Mouse (Mus musculus) gastrocnemius, adult 18-20 months (tissue): ENCODE results near the gene Exosc1. TPM values are rescaled to one million over a fixed set of nuclear protein-coding genes. Genes with fewer than 3 reads are reported as not detected.

Source experiments
- DNase-seq: peaks from one replicate; pipeline ENCODE4 v3.0.0; 2021; ENCODE audit warnings: low spot score
- total RNA-seq, 2 experiments: library from RNA; stranded (reverse); gene quantifications; 2 replicates each; pipeline ENCODE4 v1.2.3; 2021

Gene Exosc1
- total RNA-seq, 2 experiments from 2014 or later = 19.9 to 20.1 TPM

GRCm38 (mm10) chr19:41881842-41882241, 51.4 kb downstream of the Exosc1 start:
- DNase-seq = no peak

- no peak for DNase-seq
These were observed 58.9 kb downstream of the Exosc1 start for GRCm38 (mm10) chr19:41874356-41874755.

Other genes starting within 250 kb of the Exosc1 start
- 1 to 10 TPM in 1 of 2 experiments, under 1 TPM in 1; 0.50 to 1.2 TPM for gene Slit1, start 189.8 kb downstream of the Exosc1 start, total RNA-seq
- gene Arhgap19, start 131.4 kb downstream of the Exosc1 start, total RNA-seq = 1 to 10 TPM; 8.0 to 8.1 TPM
- gene Frat1, start 103.5 kb downstream of the Exosc1 start, total RNA-seq = 1 to 10 TPM; 3.5 to 6.2 TPM
- gene Frat2, start 85.3 kb downstream of the Exosc1 start, total RNA-seq = 10 to 100 TPM in 1 of 2 experiments, 1 to 10 TPM in 1; 6.6 to 12.4 TPM
- 10 to 100 TPM; 31.0 to 31.2 TPM for gene Rrp12, start 37.2 kb downstream of the Exosc1 start, total RNA-seq
- 10 to 100 TPM; 15.0 to 26.3 TPM for gene Pgam1, start 21.5 kb downstream of the Exosc1 start, total RNA-seq
- 10 to 100 TPM; 17.4 to 20.2 TPM for gene Zdhhc16, start 57 bp upstream of the Exosc1 start, total RNA-seq
- 1 to 10 TPM; 8.7 to 9.7 TPM for gene Mms19, start 47.7 kb upstream of the Exosc1 start, total RNA-seq
- gene Ubtd1, start 48.3 kb upstream of the Exosc1 start, total RNA-seq = 10 to 100 TPM; 15.5 to 17.3 TPM
- gene Ankrd2, start 102.6 kb upstream of the Exosc1 start, total RNA-seq = 100 to 1,000 TPM; 180 to 360 TPM
- 1 to 10 TPM; 2.8 to 4.2 TPM for gene Hoga1, start 112.2 kb upstream of the Exosc1 start, total RNA-seq
- under 1 TPM; 0.48 to 0.85 TPM for gene 4933411K16Rik, start 118.8 kb upstream of the Exosc1 start, total RNA-seq
- gene Morn4, start 152.9 kb upstream of the Exosc1 start, total RNA-seq = 1 to 10 TPM; 4.0 to 4.5 TPM
- gene Pi4k2a, start 157.0 kb upstream of the Exosc1 start, total RNA-seq = 10 to 100 TPM; 13.0 to 13.7 TPM
- gene Avpi1, start 195.6 kb upstream of the Exosc1 start, total RNA-seq = 10 to 100 TPM in 1 of 2 experiments, 1 to 10 TPM in 1; 9.1 to 10.4 TPM
- 1 to 10 TPM; 5.3 to 6.9 TPM for gene Marveld1, start 214.0 kb upstream of the Exosc1 start, total RNA-seq
- gene Zfyve27, start 230.5 kb upstream of the Exosc1 start, total RNA-seq = 10 to 100 TPM; 11.6 to 12.9 TPM